Mouse (Mus musculus) cerebral cortex, adult 2 months (tissue): ENCODE measurements around the gene Uimc1.

Experiments
- WGBS: fragments of 180-500 bp; shearing (Covaris S2); methylation state at CpG from one replicate; pipeline ENCODE4 v1.1.7; 2018; 5-methylcytosine and 5-hydroxymethylcytosine counted together

The Uimc1 gene

DNA sequence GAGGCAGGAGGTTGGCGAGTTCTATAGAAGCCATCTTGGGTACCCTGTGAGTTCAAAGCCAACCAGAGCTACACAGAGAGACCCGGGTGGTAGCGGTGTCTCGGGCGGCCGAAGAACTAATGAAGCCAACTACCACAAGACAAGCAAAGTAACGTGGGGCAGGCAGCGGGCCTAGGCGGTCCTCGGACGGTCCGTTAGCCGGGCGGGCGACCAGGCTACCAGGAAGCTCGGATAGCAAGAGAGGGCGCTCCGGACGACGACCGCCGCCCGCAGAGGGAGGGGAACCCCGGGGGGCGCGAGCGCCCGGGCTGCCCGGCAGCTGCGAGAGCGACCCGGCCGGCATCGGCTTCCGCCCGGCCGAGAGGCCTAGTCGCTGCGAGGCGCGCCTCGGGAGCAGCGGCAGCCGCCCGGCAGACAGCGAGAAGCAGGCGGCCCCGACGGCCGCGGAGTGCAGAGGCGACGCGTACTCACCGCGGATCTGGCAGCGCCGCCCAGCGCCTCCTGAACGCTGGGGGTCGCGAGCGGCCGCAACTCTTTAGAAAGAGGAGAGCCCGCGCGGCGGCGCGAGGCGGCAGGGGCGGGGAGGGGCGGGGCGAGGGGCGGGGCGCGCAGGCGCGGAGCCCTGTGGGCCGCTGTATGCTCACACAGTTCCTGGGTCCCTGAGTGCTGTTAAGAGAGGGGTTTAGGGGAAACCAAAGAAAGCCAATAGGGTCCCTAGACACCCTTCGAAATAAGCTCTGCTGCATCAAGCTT is at the start of gene Uimc1:
Gene Uimc1, minus strand, starts transcription at position 575 of the 753 bp plus-strand sequence.
- under 1% methylated on average over 79 of the region's 81 CpGs for WGBS

DNA sequence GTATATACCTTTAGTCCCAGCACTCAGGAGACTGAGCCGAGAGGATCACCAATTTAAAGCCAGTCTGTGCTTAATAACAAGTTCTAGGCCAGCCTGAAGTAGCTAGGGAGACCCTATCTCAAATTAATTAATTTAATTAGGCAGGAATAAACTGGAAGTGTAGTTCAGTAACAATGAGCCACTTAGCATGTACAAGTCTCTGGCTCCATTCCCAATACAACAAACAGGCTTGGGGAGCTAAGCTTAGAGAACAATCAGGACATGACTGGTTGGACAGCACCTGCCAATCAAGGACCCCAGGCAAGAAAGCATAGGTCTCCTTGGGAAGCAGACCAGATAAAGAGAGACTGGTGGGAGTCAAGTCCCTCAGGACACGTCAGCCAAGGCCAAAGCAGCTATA is 40.2 kb upstream of the Uimc1 start:
- 83% methylated on average over 2 of the region's 2 CpGs for WGBS

DNA sequence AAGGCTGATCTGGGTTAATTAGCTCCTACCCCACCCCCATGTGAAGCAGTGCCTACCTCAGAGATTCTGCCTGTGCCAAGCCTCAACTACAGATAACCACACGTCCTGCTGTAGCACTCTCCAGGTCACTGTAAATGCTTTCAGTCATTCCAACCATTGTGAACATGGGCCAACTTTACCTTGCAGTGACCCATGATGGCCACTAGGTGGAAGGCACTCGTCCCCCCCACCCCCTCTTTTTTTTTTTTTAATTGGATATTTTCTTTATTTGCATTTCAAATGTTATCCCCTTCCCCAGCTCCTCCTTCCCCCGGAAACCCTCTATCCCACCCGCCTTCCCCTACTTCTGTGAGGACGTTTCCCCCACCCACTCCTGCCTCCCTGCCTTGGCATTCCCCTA is 35.3 kb upstream of the Uimc1 start:
- 13% methylated on average over 5 of the region's 5 CpGs for WGBS

DNA sequence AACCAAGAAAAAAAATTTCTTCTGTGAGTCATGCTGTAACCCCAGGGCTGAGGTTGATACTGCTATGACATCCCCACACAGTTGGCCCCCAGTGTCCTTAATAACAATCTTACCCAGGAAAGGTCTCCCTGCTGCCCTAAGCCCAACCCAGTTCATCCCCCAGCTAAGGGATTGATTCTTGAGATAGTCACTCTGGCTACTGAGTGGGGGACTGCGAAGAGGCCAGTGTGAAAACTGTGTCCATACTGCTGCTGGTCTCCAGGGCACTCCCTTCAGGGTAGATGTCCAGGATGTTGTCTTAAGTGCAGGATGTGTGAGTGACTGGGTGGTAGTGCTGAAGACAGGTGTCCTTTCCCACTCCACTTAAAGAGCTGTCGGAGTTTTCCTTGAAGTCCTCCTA is 33.3 kb upstream of the Uimc1 start, which contains the start of gene Gm17617:
Gene Gm17617, minus strand, starts transcription at position 101 of the 400 bp plus-strand sequence.
- 100% methylated on average over 2 of the region's 2 CpGs for WGBS

DNA sequence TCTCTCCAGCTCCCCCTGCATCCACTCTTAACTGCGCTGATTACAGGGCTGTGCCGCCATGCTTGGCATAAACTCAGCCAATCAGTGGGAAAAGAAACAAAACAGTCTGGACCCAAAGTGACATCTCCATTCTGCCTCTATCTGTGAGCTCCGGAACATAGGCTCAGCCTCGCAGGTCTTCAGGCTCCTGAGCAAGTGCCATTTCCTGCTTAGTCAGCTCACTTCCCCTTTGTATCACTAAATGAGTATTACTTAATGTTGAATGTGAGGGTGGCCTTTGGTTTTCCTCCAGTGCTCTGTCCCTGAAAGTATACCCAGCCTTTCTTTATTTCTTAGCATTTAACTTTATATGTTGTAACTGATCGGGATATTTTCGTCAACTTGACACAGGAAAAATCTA is 24.8 kb upstream of the Uimc1 start:
- 85% methylated on average over 6 of the region's 6 CpGs for WGBS

DNA sequence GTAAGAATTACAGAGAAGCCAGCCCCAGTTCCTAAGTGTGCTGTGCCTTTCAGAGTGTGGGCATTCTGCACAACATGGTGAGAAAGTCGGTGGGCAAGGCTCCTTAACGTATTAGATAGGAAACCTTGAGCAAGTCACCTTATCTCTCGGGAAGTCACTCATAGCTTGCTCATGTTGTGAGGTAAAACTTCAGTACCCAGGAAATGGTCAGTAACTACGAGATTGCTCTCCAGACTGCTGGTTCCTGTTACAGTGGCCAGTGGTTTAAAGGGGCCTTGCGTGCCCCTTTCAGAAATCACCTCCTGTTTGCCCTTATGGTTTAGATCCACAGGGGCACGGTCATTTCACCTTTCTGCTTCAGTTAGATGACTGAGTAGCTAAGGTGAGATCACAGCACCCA is 14.3 kb upstream of the Uimc1 start:
- WGBS = 92% methylated on average over 6 of the region's 6 CpGs

DNA sequence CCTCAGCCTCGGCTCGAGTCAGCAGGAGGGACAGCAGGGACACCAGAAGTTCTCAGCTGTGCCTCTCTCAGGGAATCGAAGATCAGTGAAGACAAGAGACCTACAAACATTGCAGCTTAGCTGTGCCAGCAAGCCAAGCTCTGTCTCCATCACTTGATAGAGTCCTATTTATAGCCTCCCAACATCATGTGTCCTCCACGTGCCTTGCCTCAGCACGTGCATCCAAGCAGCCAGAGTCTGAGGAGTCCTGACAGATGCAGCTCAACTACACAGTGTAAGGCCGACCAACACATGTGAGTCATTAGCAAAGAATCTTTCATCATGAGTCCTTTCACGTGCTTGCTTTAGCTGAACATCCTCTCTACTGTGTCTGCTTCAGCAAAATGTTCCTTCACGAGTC is 7.6 kb upstream of the Uimc1 start:
- 41% methylated on average over 8 of the region's 8 CpGs for WGBS

DNA sequence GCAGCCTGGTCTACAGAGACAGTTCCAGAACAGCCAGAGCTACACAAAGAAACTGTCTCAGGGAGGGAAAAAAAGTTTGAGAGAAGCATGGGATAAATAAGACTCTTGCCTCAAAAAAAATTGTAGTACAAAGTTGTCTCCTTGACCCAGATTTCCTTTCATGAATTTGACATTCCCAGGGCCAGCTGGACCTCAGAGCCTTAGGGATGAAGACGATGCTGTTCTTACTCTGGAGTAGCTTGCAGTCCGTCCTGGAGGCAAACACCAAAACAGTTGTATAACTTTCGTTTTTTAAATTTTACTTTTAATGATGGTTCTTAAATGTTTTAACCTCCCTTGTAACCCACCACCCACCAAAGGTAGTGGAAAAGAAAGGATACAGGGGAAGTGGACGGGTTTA is 7.0 kb upstream of the Uimc1 start:
- WGBS = 83% methylated on average over 4 of the region's 4 CpGs

DNA sequence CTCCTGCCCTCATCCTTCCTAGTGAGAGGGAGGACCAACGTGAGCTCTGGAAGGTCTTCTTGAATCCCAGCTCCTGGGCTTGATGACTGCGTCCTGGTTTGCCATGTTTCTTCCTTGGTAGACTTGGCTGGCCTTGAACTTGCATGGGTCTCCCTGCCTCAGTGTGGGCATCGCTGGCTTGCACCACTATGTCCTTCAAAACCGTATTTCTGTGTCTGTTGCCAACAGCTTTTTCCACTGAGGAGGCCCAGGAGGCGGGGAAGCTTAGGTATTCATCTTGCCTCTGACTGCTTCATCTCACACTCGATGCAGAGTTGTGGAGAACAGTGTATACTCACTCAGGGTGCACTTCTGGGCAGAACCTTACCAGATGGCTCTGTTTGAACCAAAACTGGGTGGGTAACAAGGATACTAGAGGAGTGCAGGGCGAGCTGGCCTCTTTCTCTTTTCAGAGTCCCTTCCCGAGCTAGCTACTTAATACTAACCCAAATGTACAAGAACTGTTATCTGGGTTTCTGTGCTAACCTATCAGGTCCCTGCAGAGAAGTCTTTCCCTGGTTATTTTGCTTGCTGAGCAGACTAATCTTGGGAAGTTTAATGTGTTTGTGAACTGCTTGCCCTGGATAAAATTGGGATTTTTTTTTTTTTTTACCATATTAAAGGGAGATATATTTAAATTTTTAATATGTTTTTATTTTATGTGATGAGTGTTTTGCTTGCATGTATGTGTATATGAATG is 6.0 kb upstream of the Uimc1 start:
- 14% methylated on average over 8 of the region's 8 CpGs for WGBS

DNA sequence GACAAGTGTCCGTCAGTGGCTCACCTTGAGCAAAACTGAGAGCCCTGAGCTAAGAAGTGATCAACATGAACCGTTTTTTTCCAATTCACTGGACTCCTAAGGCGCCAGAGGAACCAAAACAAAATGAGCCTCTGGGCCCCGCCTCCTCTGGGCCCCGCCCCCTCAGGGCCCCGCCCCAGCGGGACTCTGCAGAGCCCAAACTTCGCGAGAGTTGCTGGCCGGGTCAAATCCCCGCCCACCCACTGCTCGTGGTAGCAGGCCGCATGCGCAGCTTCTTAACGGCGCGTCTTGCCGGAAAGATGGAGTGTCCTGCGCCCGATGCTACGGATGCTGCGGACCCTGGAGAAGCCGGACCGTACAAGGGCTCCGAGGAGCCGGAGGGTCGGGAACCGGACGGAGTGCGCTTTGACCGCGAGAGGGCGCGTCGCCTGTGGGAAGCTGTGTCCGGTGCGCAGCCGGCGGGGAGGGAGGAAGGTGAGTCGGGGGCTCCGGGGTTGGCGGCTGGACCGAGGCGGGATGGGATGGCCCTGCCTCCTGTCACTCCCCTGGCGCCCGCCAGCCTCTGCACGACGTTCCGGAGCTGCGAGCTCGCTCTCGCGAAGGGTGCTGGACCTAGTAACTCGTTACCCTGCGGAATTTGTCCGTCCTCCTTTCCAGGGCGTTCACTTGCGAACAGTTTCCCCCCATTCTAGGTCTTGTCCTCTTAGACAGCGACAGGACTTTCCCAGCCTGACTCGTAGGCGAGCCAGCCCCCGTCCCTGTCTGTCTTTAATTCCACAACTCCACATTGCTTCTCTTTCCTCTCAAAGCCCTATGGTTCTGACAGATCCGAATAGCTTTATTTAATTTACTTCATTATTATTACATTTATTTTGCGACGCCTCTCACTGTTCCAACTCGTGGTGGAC is 5.2 kb upstream of the Uimc1 start, which contains the start of gene Zfp346:
Gene Zfp346, plus strand, starts transcription at position 267 of the 908 bp plus-strand sequence.
- under 1% methylated on average over 66 of the region's 66 CpGs for WGBS

DNA sequence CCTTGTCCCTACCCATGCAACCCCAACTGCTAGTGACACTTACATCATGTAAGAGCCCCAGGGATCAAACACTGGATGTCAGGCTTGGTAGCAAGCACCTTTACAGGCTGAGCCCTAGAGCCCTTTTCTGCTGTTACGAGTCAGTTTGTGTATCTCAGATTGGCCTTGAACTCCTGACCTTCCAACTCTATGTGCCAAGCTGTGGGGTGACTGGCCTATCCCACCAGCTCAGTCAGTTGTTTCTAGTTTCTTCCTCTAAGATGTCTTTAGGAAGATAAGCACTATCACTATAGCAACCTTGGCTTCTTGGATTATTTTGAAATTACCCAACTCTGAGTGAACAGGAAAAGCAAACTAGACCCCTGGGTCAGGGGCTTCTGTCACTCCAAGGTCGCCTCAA is 3.3 kb upstream of the Uimc1 start:
- 66% methylated on average over 2 of the region's 2 CpGs for WGBS

DNA sequence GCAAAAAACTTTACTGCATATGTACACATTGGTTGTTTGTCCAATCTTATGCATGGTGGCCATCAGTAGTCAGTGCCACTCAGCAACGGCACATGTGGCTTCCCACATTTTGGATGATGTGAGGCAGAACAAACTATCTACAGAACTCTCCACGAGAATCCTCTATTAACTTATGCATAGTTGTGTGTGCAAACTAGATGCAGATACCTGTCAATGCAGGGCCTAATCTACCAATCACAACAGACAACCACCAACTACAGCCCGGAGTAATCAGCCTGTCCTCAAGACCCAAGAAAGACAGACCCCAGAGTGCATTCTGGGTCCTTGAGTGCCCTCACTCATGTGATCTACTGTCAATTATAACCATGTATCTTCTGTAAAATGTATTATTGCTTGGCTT is 2.3 kb upstream of the Uimc1 start:
- WGBS = 94% methylated on average over 3 of the region's 3 CpGs

DNA sequence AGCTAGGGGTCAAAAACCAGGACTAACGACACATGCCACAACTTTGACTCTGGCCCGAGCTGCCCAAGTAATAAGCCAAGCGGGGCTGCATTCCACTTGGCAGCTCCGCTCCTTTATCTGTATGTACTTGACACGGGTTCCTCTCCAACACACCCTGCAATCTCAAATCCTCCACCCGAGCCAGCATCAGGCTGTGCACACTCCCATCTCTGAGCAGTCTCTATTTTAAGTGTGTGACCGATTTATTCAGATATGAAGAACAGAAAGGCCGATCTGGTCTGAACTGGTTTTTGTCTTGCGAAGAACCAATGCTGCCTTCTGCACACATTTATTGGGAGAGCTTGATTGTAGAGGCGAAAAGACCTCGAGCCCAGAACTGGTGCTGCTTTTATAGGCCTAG is 1.5 kb upstream of the Uimc1 start:
- WGBS = 92% methylated on average over 11 of the region's 11 CpGs

DNA sequence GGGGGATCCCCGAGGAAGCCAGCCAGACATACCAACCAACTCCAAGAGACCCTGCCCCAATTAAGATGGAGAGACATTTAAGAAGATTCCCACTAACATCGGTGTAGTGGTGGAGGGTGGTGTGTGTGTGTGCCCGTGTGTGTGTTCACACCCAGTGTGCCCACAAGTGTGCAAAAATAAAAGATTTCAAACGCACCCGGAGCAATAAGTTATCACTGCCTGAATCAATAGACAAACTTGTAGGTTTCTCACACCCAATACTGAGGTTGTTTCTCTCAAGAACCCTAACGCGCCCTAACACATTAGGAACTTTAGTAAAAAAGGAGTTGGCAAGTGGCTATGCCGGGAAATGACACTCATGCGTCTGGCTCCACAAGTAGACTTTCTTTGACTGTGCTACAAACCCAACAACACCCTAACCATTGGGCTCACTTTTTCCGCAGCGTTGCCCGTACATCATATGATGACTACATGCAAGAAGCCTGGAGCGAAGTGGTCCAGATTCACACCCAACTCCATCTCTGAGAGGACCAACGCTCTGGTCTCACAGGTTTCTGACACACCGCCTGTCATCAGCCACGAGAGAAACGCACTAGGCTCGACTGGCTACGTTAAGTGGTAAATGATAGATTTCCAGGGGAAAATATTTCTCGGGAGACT is 904 bp downstream of the Uimc1 start:
- 20% methylated on average over 20 of the region's 20 CpGs for WGBS

DNA sequence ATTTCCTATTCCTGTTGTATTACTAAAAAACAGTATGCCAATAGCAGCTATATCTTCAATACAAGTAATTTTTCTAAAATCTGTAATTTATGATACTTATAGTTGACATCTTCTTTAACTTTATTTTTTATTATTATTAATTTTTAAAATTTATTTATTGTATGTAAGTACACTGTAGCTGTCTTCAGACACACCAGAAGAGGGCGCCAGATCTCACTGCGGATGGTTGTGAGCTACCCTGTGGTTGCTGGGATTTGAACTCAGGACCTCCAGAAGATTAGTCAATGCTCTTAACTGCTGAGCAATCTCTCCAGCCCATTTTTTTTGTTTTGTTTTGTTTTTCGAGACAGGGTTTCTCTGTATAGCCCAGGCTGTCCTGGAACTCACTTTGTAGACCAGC is 2.3 kb downstream of the Uimc1 start:
- 95% methylated on average over 3 of the region's 3 CpGs for WGBS

DNA sequence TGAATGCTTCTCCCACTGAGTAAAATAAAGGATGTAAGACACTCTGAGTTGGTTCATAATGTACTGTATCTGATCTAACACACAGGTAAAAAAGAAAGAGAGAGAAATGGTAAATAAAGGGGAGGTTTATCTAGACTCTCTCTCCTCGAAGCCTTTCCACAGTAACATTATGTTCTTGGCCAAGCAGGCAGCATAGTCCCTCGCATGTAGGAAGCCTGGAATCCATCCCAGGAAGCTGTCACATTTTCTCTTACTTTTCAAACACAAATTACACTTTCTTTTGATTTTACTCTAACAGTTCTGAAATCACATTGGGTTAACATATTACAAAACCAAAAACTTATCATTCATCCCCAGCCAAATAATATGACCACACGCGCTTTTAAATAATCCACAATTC is 7.5 kb downstream of the Uimc1 start:
- WGBS = 42% methylated on average over 4 of the region's 4 CpGs

DNA sequence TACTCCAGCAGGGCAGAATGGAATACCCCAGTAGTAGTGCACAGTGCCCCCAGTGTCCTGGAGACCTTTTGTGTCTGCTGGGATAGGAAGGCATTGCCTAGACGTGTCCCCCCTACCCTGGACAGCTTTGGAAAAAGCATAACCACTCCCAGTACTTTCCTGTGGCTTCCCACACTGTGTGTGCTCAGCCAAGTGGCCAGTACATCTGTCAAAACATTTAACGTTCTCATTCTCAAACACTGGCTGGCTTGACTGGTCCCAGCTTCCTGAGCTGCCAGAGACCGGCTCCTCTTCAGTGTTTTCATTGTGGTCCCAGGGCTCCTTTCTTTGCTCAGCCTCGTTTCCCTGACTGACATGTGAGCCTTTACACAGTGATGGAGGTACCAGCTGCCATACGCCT is 24.5 kb downstream of the Uimc1 start:
- WGBS = 43% methylated on average over 5 of the region's 5 CpGs

DNA sequence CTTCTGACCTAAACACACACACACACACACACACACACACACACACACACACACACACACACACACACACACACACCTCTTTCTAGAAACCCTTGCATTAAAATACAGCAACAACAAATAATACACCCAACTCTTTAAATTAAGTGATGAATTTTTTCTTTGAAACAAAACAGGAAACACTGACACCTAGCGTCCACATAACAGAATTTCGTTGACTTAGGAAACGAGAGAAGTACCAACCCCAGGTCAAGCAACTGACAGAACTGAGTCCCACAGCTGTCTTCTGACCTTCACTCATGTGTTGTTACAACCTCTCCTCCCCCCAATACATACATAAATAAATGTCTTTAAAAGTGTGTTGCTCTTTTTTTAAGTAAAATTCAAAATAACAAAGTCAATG is 28.8 kb downstream of the Uimc1 start:
- WGBS = 3% methylated on average over 3 of the region's 3 CpGs

DNA sequence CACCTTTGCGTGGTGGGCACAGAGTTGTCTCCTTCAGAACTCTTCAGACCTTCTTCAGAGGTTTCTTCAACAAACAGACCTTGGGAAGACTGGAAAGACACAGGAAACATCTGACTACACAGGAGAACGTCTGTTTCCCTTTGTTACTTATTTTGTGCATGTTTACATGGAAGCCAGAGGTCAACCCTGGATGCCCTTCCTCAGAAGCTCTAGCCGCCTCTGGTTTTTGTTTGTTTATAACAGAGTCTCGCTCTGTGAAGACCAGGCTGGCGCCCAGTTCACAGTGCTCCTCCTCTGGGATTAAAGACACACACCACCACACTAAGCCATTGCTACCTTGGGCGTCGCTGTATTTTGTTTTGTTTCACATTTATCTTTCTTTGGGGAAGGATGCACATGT is 30.4 kb downstream of the Uimc1 start:
- WGBS = 76% methylated on average over 7 of the region's 7 CpGs

DNA sequence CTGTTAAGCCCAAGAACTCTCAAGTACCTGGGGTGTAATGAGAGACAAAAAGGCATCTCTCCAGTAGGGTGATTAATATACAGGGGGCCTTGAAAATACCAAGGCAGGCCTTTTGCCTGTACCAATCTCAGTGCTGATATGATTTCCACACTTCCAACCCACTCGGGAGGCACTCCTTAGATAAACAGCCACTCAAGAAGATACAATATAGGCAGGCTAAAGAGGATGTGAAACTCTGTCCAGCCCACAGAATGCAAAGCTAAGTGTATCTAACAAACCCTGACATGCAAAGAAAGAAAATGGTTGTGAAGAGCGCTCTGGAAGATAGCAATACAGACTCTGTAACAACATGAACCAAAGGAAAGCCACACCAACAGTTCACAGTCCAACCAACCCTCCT is 36.8 kb downstream of the Uimc1 start:
- WGBS = 86% methylated on average over 2 of the region's 2 CpGs

DNA sequence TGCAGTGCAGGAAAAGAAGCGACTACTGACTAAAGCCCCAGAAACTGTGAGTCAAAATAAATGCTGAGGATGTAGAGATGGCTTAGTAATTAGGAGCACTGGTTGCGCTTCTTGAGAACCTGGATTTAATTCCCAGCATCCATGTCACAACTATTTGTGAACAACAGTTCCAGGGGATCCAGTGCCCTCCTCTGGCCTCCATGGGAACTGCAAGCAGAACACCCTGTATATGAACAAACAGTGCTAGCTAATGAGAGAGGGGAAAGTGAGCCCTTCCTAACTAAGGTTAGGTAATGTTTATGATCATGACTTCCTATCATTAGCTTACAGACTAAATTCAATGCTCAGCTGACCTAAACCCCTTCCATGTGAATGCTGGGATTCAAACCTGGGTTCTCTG is 42.1 kb downstream of the Uimc1 start:
- 99% methylated on average over 2 of the region's 2 CpGs for WGBS

DNA sequence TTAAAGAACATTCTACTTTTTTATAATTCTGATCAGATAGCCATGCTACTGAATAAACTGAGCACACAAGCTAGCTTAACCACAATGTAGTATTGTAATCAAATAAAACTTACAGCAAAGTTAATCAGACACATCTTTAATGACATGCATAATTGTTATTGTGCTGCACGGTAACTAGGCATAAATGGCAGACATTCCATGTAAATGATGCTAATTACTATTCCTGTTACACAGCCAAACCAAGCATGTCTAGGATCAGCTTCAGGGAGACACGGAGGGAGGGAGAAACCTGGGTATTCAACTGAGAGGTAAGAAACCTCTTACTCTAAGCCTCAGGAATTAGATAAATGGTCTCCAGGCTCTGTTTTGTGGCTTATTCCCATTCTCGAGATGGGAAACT is 52.4 kb downstream of the Uimc1 start:
- WGBS = 74% methylated on average over 3 of the region's 3 CpGs
